Mouse (Mus musculus) heart, embryonic 13.5 days (tissue): ENCODE data around the gene Fcgbp. TPM values are rescaled to one million over a fixed set of nuclear protein-coding genes. Genes with fewer than 3 reads are reported as not detected.

Experiments
- polyA plus RNA-seq: library from polyadenylated mRNA; unstranded; fragments of >200 nt; fragmentation: Nextera tagmentation; extraction: Ambion mirVana; gene quantifications from 2 replicates; pipeline ENCODE4 v1.2.1, GENCODE M21; 2015

The Fcgbp gene
- polyA plus RNA-seq, 1 experiment from 2014 or later, result 0.11 TPM

Other genes with a start within 250 kb of the Fcgbp start
- 4.5 and 5.6 TPM in 2 replicates for gene Zfp59, start 232.6 kb upstream of the Fcgbp start, polyA plus RNA-seq
- gene Zfp607a, start 213.7 kb upstream of the Fcgbp start, polyA plus RNA-seq, result 3.5 and 3.8 TPM in 2 replicates
- gene Zfp974, start 141.8 kb upstream of the Fcgbp start, polyA plus RNA-seq, result 5.5 and 6.9 TPM in 2 replicates
- 12.0 and 13.1 TPM in 2 replicates for gene Zfp780b, start 92.1 kb upstream of the Fcgbp start, polyA plus RNA-seq
- 1.7 and 2.7 TPM in 2 replicates for gene Zfp850, start 57.1 kb upstream of the Fcgbp start, polyA plus RNA-seq
- 232 and 244 TPM in 2 replicates for gene Psmc4, start 21.1 kb upstream of the Fcgbp start, polyA plus RNA-seq
- 0.05 TPM in 1 of 2 replicates, not detected in the other for gene 9530053A07Rik, start 58.2 kb downstream of the Fcgbp start, polyA plus RNA-seq
- gene Fbl, start 98.5 kb downstream of the Fcgbp start, polyA plus RNA-seq, result 81.3 and 86.7 TPM in 2 replicates
- 8.8 and 9.0 TPM in 2 replicates for gene Dyrk1b, start 108.2 kb downstream of the Fcgbp start, polyA plus RNA-seq
- gene Eid2, start 196.6 kb downstream of the Fcgbp start, polyA plus RNA-seq, result 1.1 and 1.2 TPM in 2 replicates
- 7.4 and 7.6 TPM in 2 replicates for gene Eid2b, start 206.5 kb downstream of the Fcgbp start, polyA plus RNA-seq
- not detected in 2 replicates for gene Selenov, start 219.9 kb downstream of the Fcgbp start, polyA plus RNA-seq
- gene Dll3, start 231.0 kb downstream of the Fcgbp start, polyA plus RNA-seq, result 0.05 and 0.19 TPM in 2 replicates
- 114 and 131 TPM in 2 replicates for gene Timm50, start 240.8 kb downstream of the Fcgbp start, polyA plus RNA-seq